Mouse (Mus musculus) frontal cortex, adult (tissue): ENCODE data around the gene Ccdc3.
"Not testable (repeated sequence)": the region's sequence is repeated elsewhere in the genome, so short reads cannot be mapped to it uniquely, and the experiment has no call there.

ENCODE experiments used
- ATAC-seq: cut with Nextera tagmentation; 2 replicates; pipeline ENCODE4 v1.9.2; 2017; ENCODE audit warnings: mild to moderate bottlenecking, moderate library complexity, mixed read lengths; ENCODE audit not compliant: low TSS enrichment

The Ccdc3 gene

DNA sequence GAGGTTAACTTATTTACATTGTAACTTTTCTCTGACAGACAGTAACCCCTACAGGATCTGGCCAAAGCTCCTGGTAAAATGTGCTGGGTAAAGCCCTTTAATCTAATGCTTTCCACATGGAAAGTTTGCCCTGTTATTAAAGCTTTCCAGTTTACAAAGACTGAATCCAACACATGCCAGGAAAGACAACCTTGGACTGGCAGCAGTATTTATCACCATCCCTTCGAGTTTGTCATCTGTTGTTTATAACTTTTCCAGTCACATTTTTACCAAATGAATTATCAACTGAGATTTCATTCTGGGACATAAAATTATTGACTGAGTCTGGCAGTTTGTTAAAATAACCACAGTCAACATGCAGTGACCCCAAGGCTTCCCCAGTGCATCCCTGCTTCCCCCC, 77.0 kb downstream of the Ccdc3 start:
- no peak for ATAC-seq

GRCm38 (mm10) chr2:5215252-5215815, 77.8 kb downstream of the Ccdc3 start:
- ATAC-seq = no peak

GRCm38 (mm10) chr2:5219206-5219605, 81.6 kb downstream of the Ccdc3 start:
- ATAC-seq = no peak

DNA sequence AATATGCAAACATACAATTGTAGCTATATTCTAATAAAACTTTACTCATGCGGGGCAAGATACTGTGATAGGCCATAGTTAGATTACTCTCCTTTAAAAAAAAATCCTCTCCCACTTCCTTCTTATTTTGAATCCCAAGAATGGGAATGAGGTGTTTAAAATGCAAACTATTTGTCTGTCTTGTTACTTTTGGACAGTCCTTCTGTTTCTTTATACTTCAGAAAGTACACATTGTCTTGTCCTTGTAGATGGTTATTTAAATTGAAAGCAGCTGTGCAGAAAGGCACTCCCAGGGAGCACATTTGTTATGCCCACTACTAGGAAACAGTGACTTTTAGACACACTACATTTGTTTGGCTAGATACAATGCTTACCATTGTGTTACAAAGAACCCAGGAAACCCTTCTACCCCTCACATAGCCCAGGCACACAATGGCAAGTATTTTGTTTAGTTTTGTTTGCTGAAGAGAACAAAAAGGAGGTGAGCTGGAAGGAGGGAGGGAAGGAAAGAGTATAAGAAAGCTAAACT, 82.3 kb downstream of the Ccdc3 start:
- no peak for ATAC-seq

DNA sequence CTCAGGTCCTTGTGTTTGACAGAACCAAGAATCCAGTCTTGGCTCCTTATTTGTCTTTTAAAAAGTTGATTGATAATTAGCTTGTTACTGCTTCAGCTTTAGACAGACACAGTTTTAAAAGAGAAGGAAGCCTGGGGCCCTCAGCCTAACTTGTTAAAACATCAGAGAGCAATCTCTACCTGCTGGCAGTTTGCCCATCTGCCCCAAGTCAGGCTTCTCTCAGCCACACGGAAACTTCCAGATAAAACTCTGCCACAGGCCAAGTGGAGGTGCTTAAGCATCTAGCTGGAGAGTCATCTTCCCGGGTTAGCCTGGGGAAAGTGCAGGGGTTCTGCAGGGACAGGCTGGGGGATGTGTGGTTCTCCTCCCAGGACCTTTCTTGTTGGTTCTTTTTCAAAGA, 85.0 kb downstream of the Ccdc3 start:
- no peak for ATAC-seq

- ATAC-seq = no peak
These were observed 99.4 kb downstream of the Ccdc3 start for GRCm38 (mm10) chr2:5236846-5237482.

GRCm38 (mm10) chr2:5237870-5238269, 100.3 kb downstream of the Ccdc3 start:
- ATAC-seq = no peak

GRCm38 (mm10) chr2:5239492-5239891, 101.9 kb downstream of the Ccdc3 start:
- no peak for ATAC-seq

GRCm38 (mm10) chr2:5241469-5241897, 103.9 kb downstream of the Ccdc3 start:
- peak; percentile 89 for ATAC-seq

DNA sequence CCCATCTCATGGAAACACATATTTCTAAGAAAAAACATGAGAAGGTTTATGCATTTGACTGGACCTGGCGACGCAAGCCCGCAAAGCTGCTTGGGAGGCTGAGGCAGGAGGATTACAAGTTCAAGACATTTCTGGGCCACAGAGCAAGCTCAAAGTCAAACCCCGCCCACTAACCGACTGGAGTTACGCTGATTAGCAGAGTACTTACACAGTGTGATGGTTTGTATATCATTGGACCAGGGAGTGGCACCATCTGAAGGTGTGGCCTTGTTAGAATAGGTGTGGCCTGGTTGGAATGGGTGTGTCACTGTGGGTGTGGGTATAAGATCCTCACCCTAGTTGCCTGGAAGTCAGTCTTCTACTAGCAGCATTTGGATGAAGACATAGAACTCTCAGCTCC, 111.6 kb downstream of the Ccdc3 start:
- ATAC-seq = not testable (repeated sequence)

GRCm38 (mm10) chr2:5249969-5250368, 112.4 kb downstream of the Ccdc3 start:
- ATAC-seq = peak; percentile 95

DNA sequence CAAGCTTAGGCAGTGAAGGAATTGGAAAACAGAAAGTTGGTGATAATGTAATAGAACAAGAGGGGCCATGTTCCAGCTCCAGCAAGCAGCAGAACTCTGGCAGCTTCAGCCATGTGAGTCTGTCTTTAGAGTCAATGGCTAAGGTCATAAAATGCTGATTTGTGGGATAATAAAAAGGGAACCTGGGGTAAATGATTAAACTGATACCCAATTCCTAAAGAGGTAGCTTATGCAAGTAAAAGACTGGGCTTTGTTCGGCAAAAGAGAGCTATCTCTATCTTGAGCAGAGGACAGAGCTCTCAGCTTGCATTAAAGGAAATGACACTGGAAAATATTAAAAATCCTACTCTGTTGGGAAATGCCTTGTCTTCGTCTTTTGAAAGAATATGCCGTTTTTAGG, 120.7 kb downstream of the Ccdc3 start:
- ATAC-seq = no peak

DNA sequence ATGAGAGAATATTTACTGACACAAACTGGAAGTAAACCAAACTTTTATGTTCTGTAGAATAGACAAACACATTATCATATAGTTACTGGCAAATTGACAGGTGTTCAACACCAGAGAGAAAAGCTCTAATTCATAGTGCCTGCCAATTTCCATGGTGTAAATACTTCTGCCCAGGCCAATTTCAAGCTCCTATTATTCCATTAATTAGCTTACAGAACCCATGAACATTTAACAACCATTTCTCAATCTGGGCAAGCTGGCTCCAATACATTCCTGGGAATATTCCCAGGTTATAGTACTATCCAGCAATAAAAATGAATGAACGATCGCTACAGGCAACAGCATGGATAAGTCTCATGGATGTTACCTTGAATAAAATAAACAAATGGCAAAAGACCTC, 124.7 kb downstream of the Ccdc3 start:
- ATAC-seq = no peak

- no peak for ATAC-seq
These were observed 130.4 kb downstream of the Ccdc3 start for GRCm38 (mm10) chr2:5267980-5268379.
